Mouse (Mus musculus) heart, adult 11 months (tissue): Measurements from ENCODE around the gene Fam13c.

Experiments used
- DNase-seq: peaks from one replicate; pipeline ENCODE4 v3.0.0; 2022

Fam13c gene

GRCm38 (mm10) chr10:70521379-70521778 lies 81.1 kb downstream of the Fam13c start:
- peak; percentile 86 for DNase-seq

DNA sequence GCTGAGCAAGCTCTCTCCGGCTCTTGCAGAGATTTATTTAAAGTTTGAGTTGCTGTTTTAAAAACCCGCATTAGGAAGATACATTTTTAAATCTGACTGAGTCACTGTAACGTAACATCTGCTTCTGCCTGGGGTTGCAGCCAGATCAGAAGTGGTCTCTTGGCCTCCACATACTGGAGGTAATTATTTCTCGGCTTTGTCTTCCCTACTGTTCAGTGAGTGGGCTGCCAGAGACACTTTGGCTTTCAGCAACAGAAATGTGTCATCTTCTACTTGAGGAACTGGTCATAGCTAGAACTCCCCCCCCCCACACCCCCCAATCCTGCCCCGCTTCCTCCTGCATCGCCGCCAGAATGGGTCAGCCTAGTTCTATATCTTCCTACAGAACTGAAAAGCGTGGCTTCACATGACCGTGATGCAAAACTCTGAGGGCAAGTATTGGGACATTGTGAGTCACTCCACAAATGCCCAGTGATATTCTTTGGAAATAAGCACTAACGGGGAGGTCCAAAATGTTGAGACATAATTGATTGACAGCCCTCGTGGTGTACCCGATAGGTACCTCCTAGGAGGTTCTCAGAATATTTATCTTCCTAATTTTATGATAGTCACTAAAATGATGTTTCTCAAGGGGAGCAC lies 90.0 kb downstream of the Fam13c start:
- DNase-seq = peak; percentile 94

DNA sequence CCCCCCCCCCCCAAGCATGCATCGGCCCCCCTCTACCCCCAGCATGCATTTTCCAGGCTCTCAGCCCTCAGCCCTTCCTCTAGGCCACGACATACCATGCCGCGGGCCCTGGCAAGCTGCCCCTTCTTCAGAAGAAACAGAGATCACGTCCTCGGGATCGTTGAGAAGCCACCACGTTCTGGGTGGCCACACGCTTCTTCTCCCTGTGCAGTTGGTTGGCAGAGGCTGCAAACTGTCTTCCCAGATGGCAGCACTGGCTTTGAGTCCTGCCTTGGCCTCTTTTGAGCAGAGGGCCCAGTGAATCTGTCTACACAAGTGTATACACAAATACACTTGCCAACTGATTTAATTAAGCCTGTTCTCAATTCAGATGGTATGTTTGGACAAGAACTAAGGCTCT lies 92.0 kb downstream of the Fam13c start:
- DNase-seq = peak; percentile 86

DNA sequence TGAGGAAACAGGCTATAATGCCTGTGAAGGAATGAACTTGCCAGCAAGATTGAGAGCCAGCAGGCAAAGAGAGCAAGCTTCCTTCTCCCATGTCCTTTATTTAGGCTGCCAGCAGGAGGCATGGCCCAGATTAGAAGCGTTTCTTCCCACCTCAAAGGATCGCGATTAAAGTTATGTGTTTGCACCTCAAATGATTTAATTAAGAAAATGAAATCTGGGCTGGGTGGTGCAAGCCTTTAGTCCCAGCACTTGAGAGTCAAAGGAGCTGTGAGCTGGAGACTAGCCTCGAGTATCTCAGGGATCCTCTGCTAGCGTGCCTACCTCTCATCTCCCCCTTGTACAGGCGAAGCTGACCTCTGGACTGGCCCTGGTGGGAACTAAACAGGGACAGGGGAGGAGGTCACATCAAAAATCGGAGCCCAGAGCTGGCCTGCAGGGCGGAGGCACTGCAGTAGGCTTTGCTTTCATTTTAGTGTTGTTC lies 93.1 kb downstream of the Fam13c start:
- peak; percentile 96 for DNase-seq

DNA sequence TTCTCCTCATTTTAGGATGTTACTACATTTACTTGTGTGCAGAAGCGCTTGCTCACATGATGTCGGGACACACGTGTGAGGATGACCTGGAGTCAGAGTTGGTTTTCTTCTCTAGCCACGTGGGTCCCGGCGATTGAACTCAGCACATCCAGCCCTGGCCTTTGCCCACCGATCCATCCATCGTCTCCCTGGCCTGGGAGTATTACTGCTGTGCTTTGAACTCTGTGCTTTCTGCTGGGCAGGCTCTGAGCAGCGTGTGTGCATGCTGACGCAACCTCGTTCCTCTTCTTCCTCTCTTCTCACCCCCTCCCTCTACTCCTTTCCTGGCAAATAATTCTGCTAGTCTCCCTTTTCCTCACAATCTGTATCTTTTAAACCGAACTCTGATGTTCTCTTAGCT lies 93.7 kb downstream of the Fam13c start:
- DNase-seq = peak; percentile 88

DNA sequence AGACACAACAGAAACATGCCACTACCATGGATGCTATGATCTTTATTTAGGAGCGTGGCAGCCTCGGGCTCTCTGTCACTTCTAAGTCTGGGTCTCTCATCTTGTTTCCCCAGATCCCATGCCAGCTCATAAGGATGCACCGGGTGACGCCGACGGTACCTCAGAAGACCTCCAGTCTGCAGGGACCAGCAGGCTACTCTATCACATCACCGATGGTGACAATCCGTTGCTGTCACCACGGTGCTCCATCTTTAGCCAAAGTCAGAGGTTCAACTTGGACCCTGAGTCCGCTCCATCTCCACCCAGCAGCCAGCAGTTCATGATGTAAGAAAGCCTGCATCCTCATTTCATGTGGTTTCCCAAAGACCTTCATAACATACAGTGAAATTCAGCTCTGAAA lies 94.3 kb downstream of the Fam13c start:
- peak; percentile 85 for DNase-seq

GRCm38 (mm10) chr10:70535401-70535800 lies 95.1 kb downstream of the Fam13c start:
- DNase-seq = peak; percentile 89

- DNase-seq = peak; percentile 90
Measured at GRCm38 (mm10) chr10:70537694-70538093, 97.4 kb downstream of the Fam13c start.

- peak; percentile 82 for DNase-seq
Measured at GRCm38 (mm10) chr10:70539251-70539650, 99.0 kb downstream of the Fam13c start.

DNA sequence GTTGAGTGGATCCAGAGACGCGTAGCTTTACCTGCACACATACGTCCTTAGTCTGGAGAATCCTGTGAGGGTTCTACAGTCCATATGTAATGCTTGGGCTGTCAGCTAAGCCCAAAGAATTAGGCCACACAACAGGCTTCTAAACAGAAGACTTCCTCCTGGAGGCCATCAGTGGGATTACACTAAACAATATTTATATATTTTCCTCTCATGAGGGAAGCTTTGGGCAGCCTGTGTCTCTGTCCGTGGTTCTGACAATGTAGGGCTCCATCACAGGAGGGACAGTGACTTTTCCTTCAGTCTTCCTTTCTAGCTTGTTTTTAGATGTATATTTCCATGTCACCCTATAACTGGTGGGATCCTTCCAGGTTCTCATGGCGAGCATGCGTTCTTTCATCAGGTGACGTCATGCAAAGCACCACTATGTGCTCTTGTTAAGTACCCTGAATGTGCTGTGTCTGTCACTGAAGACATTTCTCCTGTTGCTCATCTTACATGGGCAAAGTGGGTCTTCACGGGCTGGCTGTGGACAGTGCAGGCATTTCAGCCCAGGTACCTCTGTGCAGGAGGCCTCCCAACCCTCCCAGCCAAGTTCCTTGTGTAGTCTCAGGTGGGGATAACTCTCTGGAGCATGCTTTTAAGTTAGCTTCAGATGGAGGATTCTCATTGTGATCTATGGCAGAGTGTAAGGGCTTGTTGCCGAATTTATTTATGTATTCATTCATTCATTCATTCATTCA lies 100.3 kb downstream of the Fam13c start:
- DNase-seq = peak; percentile 71

- peak; percentile 62 for DNase-seq
Measured at GRCm38 (mm10) chr10:70542857-70543256, 102.6 kb downstream of the Fam13c start.

DNA sequence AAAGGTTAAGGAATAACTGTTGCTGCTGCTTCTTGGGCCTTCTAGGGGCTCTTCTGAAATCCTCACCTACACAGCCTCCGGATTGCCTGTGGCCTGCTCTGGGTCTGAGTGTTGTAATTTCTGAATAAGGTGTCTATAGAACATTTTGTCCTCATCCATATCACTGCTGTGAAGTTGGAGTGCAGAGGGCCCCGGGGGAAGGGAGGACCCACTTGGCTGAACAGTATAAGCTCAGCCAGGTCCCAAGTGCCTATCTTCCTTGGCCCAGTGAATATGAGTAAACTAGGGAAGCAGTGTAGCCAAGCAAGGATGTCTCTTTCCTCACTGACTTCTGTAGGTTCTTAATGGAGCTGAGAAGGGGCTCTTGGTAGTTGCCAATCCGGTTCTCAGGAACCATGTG lies 112.2 kb downstream of the Fam13c start:
- peak; percentile 93 for DNase-seq

- no peak for DNase-seq
Measured at GRCm38 (mm10) chr10:70563636-70564035, 123.4 kb downstream of the Fam13c start.

- no peak for DNase-seq
Measured at GRCm38 (mm10) chr10:70581556-70582211, 141.4 kb downstream of the Fam13c start.

DNA sequence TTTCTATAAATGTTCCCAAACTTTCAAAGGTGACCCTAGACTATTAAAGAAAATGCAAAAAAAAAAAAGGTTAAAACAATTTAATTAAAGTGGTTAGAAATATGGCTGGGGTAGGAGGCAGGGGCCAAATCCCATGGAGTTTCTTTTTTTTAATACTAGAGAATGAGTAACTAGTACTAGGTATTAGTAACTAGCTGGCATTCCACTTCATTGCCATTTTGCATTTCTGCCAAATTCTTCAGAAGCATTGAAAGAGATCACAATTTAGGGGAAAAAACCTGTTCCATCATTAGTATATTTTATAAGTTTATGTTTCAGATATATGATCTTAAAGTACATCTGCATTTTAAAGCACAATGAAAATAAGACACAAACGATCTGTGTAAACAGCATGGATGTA lies 143.9 kb downstream of the Fam13c start:
- no peak for DNase-seq

DNA sequence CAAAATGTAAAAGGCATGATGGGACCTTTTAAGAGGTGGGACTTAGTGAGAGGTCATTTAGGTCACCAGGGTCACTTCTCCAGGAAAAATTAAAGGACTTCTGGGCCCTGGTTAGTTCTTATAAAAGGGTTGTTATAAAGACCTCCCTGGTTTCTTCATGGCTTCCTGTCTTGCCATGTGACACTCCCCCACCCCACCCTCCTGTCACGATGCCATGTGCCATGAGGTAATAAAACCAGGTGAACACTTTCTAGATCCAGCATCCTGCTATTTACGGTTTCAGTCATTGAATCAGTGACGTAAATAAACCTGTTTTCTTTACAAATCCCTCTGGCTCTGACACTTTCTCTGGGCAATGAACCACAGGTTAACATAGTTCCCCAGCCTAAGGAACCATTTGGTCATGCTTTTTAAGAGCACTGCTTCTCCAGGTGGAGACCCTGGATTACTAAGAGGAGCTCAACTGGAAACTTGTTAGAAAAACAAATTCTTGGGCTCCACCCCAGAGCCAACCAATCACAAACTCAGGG lies 146.7 kb downstream of the Fam13c start:
- no peak for DNase-seq

DNA sequence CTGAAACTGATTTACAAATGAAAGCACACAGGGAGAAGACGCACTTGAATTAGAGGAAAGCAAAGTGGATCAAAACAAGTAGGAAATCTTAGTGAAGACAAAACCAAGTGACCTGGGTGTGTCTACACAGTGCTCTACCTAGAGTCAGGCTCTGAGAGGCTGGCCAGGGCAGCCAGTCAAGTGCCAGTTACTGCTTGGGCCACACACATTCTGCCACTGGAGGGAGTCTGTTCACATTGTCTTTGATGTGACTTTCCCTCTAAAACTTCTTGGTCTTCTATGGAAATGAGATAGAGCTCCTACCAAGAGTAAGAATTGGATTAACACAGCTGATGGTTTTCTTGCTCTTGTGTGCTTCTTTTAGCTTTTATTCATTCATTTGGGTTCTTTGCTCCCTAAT lies 153.7 kb downstream of the Fam13c start:
- DNase-seq = no peak

DNA sequence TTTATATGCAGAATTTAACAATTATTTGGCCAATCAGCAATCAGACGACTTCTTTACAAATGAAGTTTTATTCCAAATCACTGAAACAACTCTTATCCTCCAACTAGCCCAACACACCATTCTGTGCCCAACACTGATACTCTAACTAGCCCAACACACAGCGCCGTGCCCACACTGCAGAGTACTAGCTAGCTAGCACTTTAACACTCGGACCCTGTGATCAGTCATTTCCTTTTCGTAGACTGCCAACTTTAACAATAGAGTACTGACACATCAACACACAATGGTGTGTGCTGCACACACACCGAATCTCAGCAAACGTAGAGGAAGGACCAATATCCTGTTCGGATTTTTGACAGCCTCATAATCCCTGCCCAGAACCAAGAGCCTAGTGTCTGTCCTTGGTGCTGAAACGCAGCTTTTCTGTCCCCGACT lies 157.8 kb downstream of the Fam13c start:
- DNase-seq = no peak

DNA sequence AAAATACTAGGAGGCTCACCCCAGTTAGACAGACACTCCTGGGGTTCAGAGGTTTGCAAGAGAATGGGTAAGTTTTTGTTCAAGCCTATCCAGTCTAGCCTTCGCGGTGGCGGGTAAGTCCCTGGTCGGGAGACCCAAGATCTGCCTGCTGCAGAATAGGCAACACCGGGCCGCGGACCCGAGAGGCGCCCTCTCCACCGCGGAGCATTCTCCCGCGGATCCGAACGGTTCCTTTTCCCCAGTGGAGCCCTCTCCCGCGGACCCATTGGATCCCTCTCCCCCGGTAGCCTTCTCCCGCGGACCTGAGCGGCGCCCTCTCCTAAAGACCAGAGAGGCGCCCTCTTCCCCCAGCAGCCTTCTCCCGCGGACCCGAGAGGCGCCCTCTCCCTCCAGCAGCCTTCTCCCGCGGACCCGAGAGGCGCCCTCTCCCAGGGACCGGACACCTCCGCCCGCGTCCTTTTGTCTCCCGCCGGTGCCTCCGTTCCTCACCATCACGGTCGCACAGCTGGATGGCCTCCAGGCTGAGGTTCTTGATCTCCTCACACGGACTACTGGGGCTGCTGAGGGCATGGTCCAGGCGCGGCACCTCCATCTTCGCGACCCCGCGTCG lies 158.3 kb downstream of the Fam13c start:
- no peak for DNase-seq

DNA sequence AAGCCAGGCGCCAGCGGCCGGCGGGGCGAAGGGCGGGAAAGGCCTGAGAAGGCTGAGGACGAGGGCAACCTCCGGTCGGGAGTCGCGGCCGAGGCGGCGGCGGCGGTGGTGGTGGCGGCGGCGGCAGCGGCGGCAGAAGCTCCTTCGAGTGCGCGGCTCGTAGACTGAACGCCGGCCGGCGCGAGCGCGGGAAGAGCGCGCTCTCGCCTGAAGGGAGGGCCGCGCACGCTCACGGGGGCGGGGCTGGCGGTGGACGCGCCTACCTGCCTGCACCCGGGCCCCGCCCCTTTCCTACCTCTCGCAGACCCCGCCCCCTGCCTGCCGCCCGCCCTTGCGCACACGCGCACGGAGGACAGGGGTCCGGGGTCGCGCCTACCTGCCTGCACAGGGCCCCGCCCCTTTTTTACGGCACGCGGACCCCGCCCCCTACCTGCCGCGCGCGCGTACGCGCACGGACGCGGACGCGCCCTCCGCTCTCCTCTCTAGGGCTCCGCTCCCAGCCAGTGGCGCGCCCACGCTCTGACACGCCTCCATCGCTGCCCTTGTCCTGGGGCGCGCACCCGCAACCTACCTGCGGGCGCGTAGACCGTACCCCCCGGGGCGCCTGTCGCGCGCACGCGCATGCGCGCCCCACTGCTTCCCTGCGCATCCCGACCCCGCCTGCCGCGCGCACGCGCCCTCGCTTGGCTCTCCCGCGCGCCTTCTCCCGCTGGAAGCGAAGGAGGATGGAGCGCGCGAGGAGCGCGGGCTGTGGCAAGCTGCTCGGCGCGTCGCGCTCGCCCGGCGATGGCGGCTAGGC lies 159.0 kb downstream of the Fam13c start:
- peak; percentile 88 for DNase-seq

DNA sequence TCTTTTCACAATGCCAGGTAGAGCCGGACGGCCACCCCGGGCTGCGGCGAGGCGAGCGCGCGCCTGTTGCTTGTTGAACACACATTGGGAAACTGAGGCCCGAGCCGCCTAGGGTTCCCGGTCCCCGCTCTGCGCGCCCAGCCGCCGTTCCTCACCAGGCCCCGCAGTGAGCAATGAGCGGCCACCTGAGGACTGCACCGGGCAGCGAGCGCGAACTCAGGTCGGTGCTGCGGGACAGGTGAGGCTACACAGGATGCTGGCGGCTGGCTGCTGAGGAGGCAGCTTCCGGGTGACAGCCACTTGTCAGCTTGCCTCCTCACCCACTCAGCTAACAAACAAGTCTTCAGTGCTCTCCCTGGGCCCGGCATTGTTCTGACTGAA lies 159.6 kb downstream of the Fam13c start:
- DNase-seq = peak; percentile 76
